Mouse (Mus musculus): ENCODE results near the gene Adamtsl3.

Gene Adamtsl3

DNA sequence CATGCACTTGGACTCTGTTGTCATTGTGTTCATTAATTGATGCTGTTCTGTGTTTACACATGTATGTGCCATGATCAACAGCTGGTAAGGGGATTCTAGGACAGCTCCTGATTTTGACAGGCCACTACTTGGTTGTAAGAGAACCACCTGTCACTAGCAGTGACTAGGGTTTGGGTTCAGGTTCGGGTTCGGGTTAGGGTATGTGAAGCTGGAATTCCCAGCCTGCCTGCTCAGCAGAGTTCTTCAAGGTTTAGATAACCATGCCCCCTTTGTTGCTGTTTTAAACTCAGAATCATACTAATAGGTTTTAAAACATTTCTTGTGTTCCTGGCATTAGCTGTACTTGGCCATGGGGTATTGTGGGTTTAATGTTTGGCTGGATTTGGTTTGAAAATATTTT is 11.2 kb downstream of the Adamtsl3 start:
- CTCF ChIA-PET = interaction anchor here in 1 of 4 experiments (0.6 kb wide), 1 partner anchor 350 kb away, joined by 3 read pairs; no protein-coding TSS in a partner anchor
- POLR2A ChIA-PET = interaction anchor here in 1 of 4 experiments (1.6 kb wide), 1 partner anchor 9 kb away, joined by 3 read pairs; no protein-coding TSS in a partner anchor

- ChIA-PET POLR2A (no interaction called here), CTCF (interaction anchor here in 1 of 4 experiments (1.0 kb wide), 1 partner anchor 376 kb away, joined by 3 read pairs; no protein-coding TSS in a partner anchor)
These were observed 14.3 kb downstream of the Adamtsl3 start for GRCm38 (mm10) chr7:82349796-82350195.

- CTCF ChIA-PET = interaction anchor here in 1 of 4 experiments (1.1 kb wide), 1 partner anchor 9 kb away, joined by 4 read pairs; no protein-coding TSS in a partner anchor
These were observed 14.9 kb downstream of the Adamtsl3 start for GRCm38 (mm10) chr7:82350421-82350820.

GRCm38 (mm10) chr7:82359146-82359545 is 23.7 kb downstream of the Adamtsl3 start:
- ChIA-PET CTCF (interaction anchor here in 1 of 4 experiments (0.8 kb wide), 1 partner anchor 1240 kb away, joined by 3 read pairs; no protein-coding TSS in a partner anchor), POLR2A (no interaction called here)

More at GRCm38 (mm10) chr7:82350421-82350820, 14.9 kb downstream of the Adamtsl3 start:
- POLR2A ChIA-PET = no interaction called here

- POLR2A ChIA-PET = no interaction called here
- CTCF ChIA-PET = interaction anchor here in 1 of 4 experiments (0.7 to 0.8 kb wide), 2 partner anchors 72 to 1240 kb away, joined by 3 read pairs; no protein-coding TSS in a partner anchor
These were observed 24.2 kb downstream of the Adamtsl3 start for GRCm38 (mm10) chr7:82359674-82360073.

DNA sequence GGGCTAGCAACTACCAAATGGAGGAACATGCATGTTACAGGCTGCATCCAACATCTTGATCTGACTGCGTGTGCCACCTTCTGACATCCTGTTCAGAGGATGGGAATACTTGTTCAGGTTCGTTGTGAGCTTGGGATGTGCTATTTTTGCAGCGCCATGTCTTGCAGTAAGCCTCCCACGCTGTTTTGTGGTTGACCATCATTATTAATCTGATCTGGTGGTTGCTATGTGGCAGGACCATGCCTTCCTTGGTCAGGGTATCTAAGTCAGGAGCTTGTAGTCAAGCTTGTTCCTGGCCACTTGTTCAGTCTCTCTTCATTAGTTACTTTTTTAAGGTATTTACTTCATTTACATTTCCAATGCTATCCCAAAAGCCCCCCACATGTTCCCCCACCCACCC is 24.7 kb downstream of the Adamtsl3 start:
- POLR2A ChIA-PET = no interaction called here
- CTCF ChIA-PET = interaction anchor here in 1 of 4 experiments (0.7 kb wide), 1 partner anchor 72 kb away, joined by 3 read pairs; no protein-coding TSS in a partner anchor

- ChIA-PET POLR2A (no interaction called here), CTCF (no interaction called here)
These were observed 25.6 kb downstream of the Adamtsl3 start for GRCm38 (mm10) chr7:82361127-82361526.

- CTCF ChIA-PET = interaction anchor here in 1 of 4 experiments (0.7 kb wide), 1 partner anchor 25 kb away, joined by 4 read pairs; no protein-coding TSS in a partner anchor
- POLR2A ChIA-PET = no interaction called here
These were observed 29.1 kb downstream of the Adamtsl3 start for GRCm38 (mm10) chr7:82364567-82364966.

DNA sequence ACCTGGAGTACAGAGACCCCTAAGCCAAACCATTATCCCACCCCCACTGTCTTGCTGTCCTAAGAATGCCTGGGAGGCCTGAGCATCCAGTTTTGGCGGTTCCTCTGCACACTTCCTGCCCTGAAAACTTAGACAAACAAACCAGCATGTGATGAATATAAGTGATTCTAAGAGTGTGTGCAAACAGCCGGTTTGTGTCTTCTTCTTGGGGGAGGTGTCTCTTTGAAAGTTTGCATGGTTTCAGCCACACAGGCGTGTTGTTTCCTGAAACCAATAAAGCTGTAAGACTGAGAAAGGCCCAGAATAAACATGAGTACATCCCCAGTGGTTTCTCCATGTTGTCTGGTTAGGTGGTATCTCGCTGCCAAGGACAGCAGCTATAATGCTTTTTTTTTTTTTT is 30.6 kb downstream of the Adamtsl3 start:
- CTCF ChIA-PET = no interaction called here
- POLR2A ChIA-PET = no interaction called here

DNA sequence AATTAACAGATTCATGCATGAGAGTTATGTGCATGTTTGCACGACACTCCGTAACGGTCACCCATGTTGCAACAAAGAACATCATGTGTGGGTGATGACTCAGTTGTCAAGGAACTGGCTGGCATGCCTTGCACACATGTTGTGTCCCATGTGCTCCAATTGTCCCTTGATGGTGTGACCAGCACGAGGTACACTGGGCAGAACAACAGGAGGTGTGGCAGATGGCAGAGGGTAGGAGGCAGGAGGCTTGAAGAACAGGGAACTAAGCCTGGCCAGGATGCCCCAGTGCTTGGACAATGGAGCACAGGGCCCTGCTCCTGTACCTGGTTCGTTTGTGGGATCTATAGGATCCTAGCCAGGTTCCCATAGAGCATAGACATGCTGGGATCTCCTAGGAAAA is 31.0 kb downstream of the Adamtsl3 start:
- ChIA-PET CTCF (no interaction called here), POLR2A (no interaction called here)

DNA sequence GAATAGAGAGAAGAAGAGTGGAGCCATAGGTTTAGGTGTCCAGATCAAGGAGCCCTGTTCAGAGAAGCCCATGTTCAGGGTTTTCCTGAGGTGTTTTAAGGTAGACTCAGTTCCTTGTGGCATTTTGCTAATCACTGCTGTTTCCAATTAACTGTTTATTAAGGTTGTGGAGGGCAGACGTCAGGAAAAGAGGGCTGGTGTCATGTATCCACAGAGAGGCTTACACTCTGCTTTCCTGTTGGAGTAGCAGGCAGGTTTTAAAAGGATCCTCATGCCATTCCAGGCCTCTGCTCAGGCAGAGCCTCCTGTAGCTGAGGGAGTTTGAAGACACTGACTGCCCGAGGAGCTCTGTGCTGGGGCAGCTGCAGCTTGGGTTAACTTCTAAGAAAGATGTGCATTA is 32.6 kb downstream of the Adamtsl3 start:
- POLR2A ChIA-PET = no interaction called here
- CTCF ChIA-PET = no interaction called here

GRCm38 (mm10) chr7:82370132-82370531 is 34.6 kb downstream of the Adamtsl3 start:
- ChIA-PET CTCF (no interaction called here), POLR2A (no interaction called here)

DNA sequence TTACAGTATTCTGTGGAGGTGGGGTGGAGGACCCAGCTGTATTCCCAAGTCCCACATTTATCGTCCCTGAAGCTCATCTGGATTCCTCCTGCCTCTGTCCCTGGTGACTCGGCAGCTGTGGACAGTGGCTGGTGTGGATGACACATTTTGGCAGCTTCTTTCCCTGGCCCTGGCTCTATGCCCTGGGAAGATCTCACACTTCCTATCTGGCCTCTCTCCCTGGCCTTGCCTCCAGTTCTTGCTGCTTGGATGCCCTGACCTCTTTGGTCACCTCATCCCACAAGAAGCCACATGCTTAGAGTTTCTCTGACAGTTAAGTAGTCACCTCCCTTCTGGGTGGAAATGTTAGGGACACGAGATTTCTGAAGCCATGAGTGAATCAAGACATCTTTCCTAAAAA is 35.9 kb downstream of the Adamtsl3 start:
- CTCF ChIA-PET = no interaction called here

DNA sequence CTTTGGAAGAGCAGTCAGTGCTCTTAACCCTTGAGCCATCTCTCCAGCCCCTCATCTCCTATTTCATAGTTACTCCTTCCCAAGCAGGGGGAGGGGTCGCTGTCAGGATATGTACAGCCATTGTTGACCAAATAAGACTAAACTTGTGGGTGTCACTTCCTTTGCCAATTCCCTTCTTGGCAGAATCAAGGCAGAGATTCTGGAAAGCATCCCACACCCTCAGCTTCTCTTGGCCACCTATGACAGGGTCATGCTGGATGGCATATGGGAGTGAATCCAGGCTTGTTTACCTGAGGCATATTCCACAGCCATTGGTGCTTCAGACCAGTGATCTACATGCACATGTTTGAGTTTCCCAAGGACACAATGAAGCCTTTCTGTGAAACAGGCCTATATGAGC is 42.8 kb downstream of the Adamtsl3 start:
- CTCF ChIA-PET = interaction anchor here in 1 of 4 experiments (0.5 to 0.8 kb wide), 2 partner anchors 24 to 1484 kb away, joined by 4 to 5 read pairs; no protein-coding TSS in a partner anchor
- POLR2A ChIA-PET = no interaction called here

More for the DNA sequence above, 35.9 kb downstream of the Adamtsl3 start:
- POLR2A ChIA-PET = no interaction called here

DNA sequence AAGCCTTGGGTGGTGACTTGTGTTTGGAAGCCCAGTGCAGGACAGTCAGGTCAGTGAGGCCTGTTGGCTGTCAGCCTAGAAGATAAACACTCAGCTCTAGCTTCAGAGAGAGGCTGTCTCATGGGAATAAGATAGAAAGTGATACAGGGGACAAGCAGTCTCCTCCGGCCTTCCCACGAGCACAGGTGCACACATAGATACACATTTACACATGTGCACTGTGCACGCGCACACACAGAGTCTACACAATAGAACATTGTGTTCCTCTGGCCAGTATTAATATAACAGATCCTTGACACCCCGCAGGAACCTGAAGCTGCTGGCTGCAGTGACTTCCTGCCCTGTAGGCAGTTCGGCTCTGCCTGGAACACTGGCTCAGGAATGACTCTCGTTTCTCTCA is 44.3 kb downstream of the Adamtsl3 start:
- CTCF ChIA-PET = no interaction called here
- POLR2A ChIA-PET = no interaction called here

GRCm38 (mm10) chr7:82382843-82383535 is 47.5 kb downstream of the Adamtsl3 start:
- ChIA-PET CTCF (no interaction called here), POLR2A (no interaction called here)

DNA sequence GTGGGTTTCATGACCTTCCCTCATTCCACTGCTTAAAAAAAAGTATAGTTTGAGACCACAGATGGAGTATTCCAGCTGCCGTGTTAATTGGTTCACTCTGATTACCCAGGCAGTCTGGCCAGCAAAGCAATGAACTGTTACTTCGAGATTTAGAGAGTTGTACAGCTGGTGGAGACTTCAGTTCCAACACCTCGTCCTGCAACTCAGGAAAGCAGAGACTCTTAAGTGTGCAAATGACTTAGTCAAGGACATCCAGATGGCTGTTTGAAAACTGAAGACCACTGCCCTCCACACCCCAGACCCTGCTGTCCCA is 48.0 kb downstream of the Adamtsl3 start:
- ChIA-PET CTCF (no interaction called here), POLR2A (no interaction called here)

DNA sequence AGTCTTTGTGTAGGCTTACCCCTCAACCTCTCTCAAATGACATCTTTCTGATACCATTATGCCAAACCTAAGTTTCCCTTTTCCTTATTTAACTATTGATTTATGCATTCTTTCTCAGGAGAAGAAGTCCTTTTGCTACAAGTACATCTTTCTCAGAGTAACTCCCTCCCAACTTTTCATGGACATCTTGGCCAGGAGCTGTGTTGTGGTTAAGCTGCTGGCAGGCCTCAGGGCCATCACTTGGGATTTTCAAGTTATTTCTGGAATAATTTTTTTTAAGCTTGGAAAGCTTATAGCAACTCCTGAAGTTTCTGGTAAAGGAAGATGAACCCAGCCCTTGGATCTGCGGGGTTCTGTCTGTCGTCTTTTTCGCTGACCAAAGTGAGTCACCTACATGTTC is 51.6 kb downstream of the Adamtsl3 start:
- ChIA-PET CTCF (no interaction called here), POLR2A (no interaction called here)

- ChIA-PET POLR2A (no interaction called here), CTCF (interaction anchor here in 1 of 4 experiments (0.7 kb wide), 1 partner anchor 137 kb away, joined by 4 read pairs; no protein-coding TSS in a partner anchor)
These were observed 59.1 kb downstream of the Adamtsl3 start for GRCm38 (mm10) chr7:82394435-82395186.

GRCm38 (mm10) chr7:82395239-82395638 is 59.7 kb downstream of the Adamtsl3 start:
- POLR2A ChIA-PET = no interaction called here
- CTCF ChIA-PET = no interaction called here

Measured in embryonic stem cell, embryonic (primary cell).